Mouse (Mus musculus): ENCODE results near the gene Naa38.

The Naa38 gene

GRCm38 (mm10) chr11:69395235-69395633 lies at the start of gene Naa38, which contains the start of gene Cyb5d1:
Gene Naa38, plus strand, starts transcription at chr11:69395487.
Gene Cyb5d1, minus strand, starts transcription at chr11:69395631.
- peak; percentile 91 for DNase-seq (ENCODE audit: low spot score)

- no peak for DNase-seq (ENCODE audit: low spot score)
Observed at GRCm38 (mm10) chr11:69346441-69346840, 48.8 kb upstream of the Naa38 start.

- no peak for DNase-seq (ENCODE audit: low spot score)
Observed at GRCm38 (mm10) chr11:69356544-69356943, 38.7 kb upstream of the Naa38 start.

GRCm38 (mm10) chr11:69357690-69358089 lies 37.6 kb upstream of the Naa38 start:
- DNase-seq (ENCODE audit: low spot score), result no peak

- DNase-seq (ENCODE audit: low spot score), result no peak
Observed at GRCm38 (mm10) chr11:69362021-69362420, 33.3 kb upstream of the Naa38 start.

GRCm38 (mm10) chr11:69362479-69362878 lies 32.8 kb upstream of the Naa38 start:
- no peak for DNase-seq (ENCODE audit: low spot score)

- DNase-seq (ENCODE audit: low spot score), result no peak
Observed at GRCm38 (mm10) chr11:69364376-69364775, 30.9 kb upstream of the Naa38 start.

GRCm38 (mm10) chr11:69364910-69365309 lies 30.4 kb upstream of the Naa38 start:
- peak; percentile 75 for DNase-seq (ENCODE audit: low spot score)

GRCm38 (mm10) chr11:69365722-69366121 lies 29.6 kb upstream of the Naa38 start:
- DNase-seq (ENCODE audit: low spot score), result no peak

GRCm38 (mm10) chr11:69366157-69366854 lies 29.0 kb upstream of the Naa38 start:
- peak; percentile 86 for DNase-seq (ENCODE audit: low spot score)

GRCm38 (mm10) chr11:69366855-69367615 lies 28.3 kb upstream of the Naa38 start:
- no peak for DNase-seq (ENCODE audit: low spot score)

GRCm38 (mm10) chr11:69367616-69368355 lies 27.5 kb upstream of the Naa38 start:
- DNase-seq (ENCODE audit: low spot score), result no peak

- no peak for DNase-seq (ENCODE audit: low spot score)
Observed at GRCm38 (mm10) chr11:69368356-69369214, 26.7 kb upstream of the Naa38 start.

- no peak for DNase-seq (ENCODE audit: low spot score)
Observed at GRCm38 (mm10) chr11:69369215-69369989, 25.9 kb upstream of the Naa38 start, which contains the start of gene Chd3. Gene Chd3, minus strand, starts transcription at chr11:69369406.

- no peak for DNase-seq (ENCODE audit: low spot score)
Observed at GRCm38 (mm10) chr11:69369990-69370816, 25.1 kb upstream of the Naa38 start.

- DNase-seq (ENCODE audit: low spot score), result no peak
Observed at GRCm38 (mm10) chr11:69370817-69371215, 24.5 kb upstream of the Naa38 start.

- DNase-seq (ENCODE audit: low spot score), result no peak
Observed at GRCm38 (mm10) chr11:69371601-69372000, 23.7 kb upstream of the Naa38 start.

GRCm38 (mm10) chr11:69372056-69372779 lies 23.1 kb upstream of the Naa38 start:
- DNase-seq (ENCODE audit: low spot score), result peak; percentile 84

- DNase-seq (ENCODE audit: low spot score), result no peak
Observed at GRCm38 (mm10) chr11:69372780-69373170, 22.5 kb upstream of the Naa38 start.

Measured in layer of hippocampus, adult 9-10 months (tissue).